Mouse (Mus musculus) midbrain, embryonic 12.5 days (tissue): ENCODE measurements around the gene Tmem179. TPM values are rescaled to one million over a fixed set of nuclear protein-coding genes. Genes with fewer than 3 reads are reported as not detected.

Source experiments
- ATAC-seq: fragments of 200-750 bp; cut with Nextera tagmentation; 2 replicates; pipeline ENCODE4 v1.8.0; 2017; ENCODE audit warnings: low read depth, moderate TSS enrichment, moderate library complexity; ENCODE audit not compliant: low FRiP score
- H3K27ac ChIP-seq: fragments of 300-500 bp; sonication (generic); replicated peaks from 2 replicates; pipeline ENCODE4 v1.5.1; 2016; ENCODE audit warnings: mild to moderate bottlenecking
- H3K27me3 ChIP-seq: fragments of 300-500 bp; sonication (generic); 2 replicates; pipeline ENCODE4 v1.6.1; 2016; ENCODE audit warnings: mild to moderate bottlenecking
- H3K36me3 ChIP-seq: fragments of 300-500 bp; sonication (generic); 2 replicates; pipeline ENCODE4 v1.6.1; 2016
- H3K4me1 ChIP-seq: fragments of 300-500 bp; sonication (generic); 2 replicates; pipeline ENCODE4 v1.6.1; 2016
- H3K4me2 ChIP-seq: fragments of 300-500 bp; sonication (generic); replicated peaks from 2 replicates; pipeline ENCODE4 v1.6.1; 2016; ENCODE audit warnings: mild to moderate bottlenecking, moderate library complexity
- H3K4me3 ChIP-seq: fragments of 300-500 bp; sonication (generic); 2 replicates; pipeline ENCODE4 v1.5.1; 2016; ENCODE audit warnings: mild to moderate bottlenecking
- H3K9ac ChIP-seq: fragments of 300-500 bp; sonication (generic); replicated peaks from 2 replicates; pipeline ENCODE4 v1.6.1; 2016; ENCODE audit warnings: mild to moderate bottlenecking, moderate library complexity
- H3K9me3 ChIP-seq: fragments of 300-500 bp; sonication (generic); 2 replicates; pipeline ENCODE4 v1.6.1; 2016; ENCODE audit warnings: mild to moderate bottlenecking
- WGBS: fragments of 180-500 bp; shearing (Covaris S2); methylation state at CpG from one replicate; pipeline ENCODE4 v1.1.7; 2016; 5-methylcytosine and 5-hydroxymethylcytosine counted together
- polyA plus RNA-seq: library from polyadenylated mRNA; unstranded; fragments of >200 nt; fragmentation: Nextera tagmentation; extraction: Ambion mirVana; gene quantifications from 2 replicates; pipeline ENCODE4 v1.2.1, GENCODE M21; 2016

Tmem179 gene
- polyA plus RNA-seq, 1 experiment from 2014 or later = 12.0 TPM

DNA sequence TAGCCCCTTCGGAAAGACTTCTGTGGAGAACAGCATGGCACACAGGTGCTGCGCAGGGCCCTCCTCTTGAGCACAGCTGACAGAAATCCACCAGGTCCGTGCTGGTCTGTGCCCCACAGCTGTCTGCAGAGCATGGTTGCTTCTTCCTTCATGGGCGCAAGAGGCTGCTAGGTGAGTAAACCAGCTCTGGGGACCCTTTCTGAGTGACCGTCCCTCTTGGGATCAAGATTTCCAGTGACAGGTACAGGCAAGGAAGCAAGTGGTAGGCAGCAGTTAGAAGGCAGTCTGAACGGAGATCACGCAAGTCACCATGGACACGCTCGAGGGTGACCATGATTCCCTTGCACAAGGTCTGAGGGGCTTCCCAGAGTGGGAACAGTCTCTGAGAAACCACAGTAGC lies 27.0 kb downstream of the Tmem179 start:
- Histone ChIP-seq H3K27ac (no peak overlapping the region), H3K9ac (no peak overlapping the region), H3K4me2 (no peak overlapping the region), H3K4me3 (no peak overlapping the region), H3K36me3 (no peaks in the 10 kb centered on the region), H3K4me1 (peaks cover 3% of the 10 kb centered on the region; the same call in 1 of the 2 replicates), H3K27me3 (no peaks in the 10 kb centered on the region; the same call in 1 of the 2 replicates), H3K9me3 (no peaks in the 10 kb centered on the region)
- WGBS = 92% methylated on average over 9 of the region's 9 CpGs
- ATAC-seq = no peak

DNA sequence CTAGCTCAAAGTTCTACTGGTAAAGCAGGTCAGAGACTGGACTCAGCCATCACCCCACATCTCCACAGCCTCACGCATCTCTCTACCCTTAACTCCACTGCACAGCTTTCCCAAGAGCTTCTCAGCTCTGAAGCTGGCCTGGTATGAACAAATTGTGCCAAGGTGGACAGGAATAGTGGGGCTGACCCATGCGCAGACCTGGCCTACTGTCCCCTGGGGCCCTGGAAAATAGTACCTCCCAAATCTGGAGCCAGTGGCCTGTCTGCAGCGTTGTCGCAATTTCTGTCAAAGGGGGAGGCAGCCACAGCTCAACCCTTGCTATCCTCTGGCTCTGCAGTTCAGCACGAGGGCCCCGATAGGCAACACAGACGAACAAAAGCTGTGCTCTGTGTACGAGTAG lies 27.4 kb downstream of the Tmem179 start, which contains the start of gene A530016L24Rik:
A530016L24Rik (plus strand) TSS at position 315 of the 400 bp plus-strand sequence.
- 92% methylated on average over 8 of the region's 8 CpGs for WGBS

DNA sequence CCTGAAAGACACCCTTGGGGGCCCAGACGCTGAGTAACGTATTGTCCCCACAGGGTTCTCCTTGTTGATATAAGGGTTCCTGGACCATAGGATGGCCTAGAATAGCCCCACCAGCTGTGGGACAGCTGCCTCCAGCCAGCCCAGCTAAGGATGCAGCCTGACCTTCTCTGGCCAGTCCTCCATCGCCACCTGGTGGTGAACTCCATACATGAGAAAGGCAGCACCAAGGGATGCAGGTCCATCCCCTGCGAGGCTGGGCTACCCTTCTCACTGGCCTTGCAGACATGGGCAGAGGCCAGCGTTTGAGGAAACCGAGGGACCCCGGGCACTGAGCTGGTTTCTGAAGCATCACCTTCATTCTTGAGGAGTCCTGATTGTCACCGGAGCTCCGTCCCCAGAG lies 42.8 kb downstream of the Tmem179 start:
- Histone ChIP-seq H3K4me3 (no peak overlapping the region), H3K9ac (no peak overlapping the region), H3K27me3 (peaks cover 66% of the 10 kb centered on the region), H3K4me1 (peaks cover 26% of the 10 kb centered on the region), H3K9me3 (no peaks in the 10 kb centered on the region), H3K4me2 (no peak overlapping the region), H3K27ac (no peak overlapping the region), H3K36me3 (no peaks in the 10 kb centered on the region)
- WGBS = 23% methylated on average over 9 of the region's 9 CpGs
- ATAC-seq = peak; percentile 76

More for the DNA sequence above, 27.4 kb downstream of the Tmem179 start, which contains the start of gene A530016L24Rik:
- Histone ChIP-seq H3K4me1 (peaks cover 3% of the 10 kb centered on the region; the same call in 1 of the 2 replicates), H3K36me3 (no peaks in the 10 kb centered on the region), H3K9ac (no peak within 1 kb of the TSS), H3K9me3 (no peaks in the 10 kb centered on the region), H3K4me3 (no peak within 1 kb of the TSS), H3K4me2 (no peak within 1 kb of the TSS), H3K27me3 (no peaks in the 10 kb centered on the region; the same call in 1 of the 2 replicates), H3K27ac (no peak within 1 kb of the TSS)
- no peak for ATAC-seq

DNA sequence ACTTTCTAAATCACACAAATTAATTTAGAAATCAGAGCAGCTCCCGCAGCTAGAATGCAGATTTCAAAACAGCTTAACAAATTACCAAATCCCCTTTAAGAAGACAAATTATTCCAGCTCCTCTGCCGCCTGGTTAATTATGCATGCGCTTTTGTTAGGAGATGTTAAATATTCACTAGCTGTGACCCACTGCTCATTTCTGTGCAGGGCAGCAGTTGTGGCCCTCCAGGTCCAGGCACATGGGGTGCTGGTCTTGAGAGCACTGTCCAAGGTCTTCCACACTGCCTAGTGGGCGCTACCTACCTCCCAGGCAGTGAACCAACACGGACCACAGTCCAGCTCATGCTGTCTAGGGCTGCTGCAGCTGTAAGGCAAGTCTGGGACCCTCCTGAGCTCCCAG lies 46.3 kb downstream of the Tmem179 start:
- WGBS = 49% methylated on average over 5 of the region's 5 CpGs
- H3K4me1 ChIP-seq = peaks cover 26% of the 10 kb centered on the region

DNA sequence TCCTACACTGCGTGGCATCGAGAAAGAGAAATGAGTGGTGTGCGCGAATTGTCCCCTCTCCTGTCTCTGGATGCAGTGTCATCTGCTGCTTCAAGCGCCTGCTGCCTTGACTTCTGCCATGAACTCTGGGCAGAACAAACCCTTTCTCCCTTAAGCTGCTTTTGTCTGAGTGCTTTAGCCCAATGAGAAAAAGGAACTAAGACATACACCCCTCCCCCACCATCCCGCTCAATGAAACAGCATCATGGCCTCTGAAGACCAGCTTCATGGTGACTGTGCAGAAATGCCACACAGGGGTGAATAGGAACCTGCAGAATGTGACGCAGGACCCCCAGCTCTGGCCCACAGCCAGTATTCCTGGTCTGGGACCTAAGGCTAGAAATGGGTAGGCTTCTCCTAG lies 47.2 kb downstream of the Tmem179 start:
- H3K9ac ChIP-seq = no peak overlapping the region
- H3K27me3 ChIP-seq = peaks cover 69% of the 10 kb centered on the region
- peak overlapping the region; percentile 68 for H3K27ac ChIP-seq
- no peak for ATAC-seq
- H3K4me2 ChIP-seq = no peak overlapping the region
- H3K36me3 ChIP-seq = no peaks in the 10 kb centered on the region
- 76% methylated on average over 7 of the region's 7 CpGs for WGBS
- no peaks in the 10 kb centered on the region for H3K9me3 ChIP-seq
- no peak overlapping the region for H3K4me3 ChIP-seq
- peaks cover 24% of the 10 kb centered on the region for H3K4me1 ChIP-seq

More for the DNA sequence above, 46.3 kb downstream of the Tmem179 start:
- Histone ChIP-seq H3K27ac (peak overlapping the region; percentile 68), H3K4me2 (no peak overlapping the region; the same call in 1 of the 2 replicates), H3K4me3 (no peak overlapping the region), H3K9me3 (no peaks in the 10 kb centered on the region), H3K36me3 (no peaks in the 10 kb centered on the region), H3K27me3 (peaks cover 75% of the 10 kb centered on the region), H3K9ac (no peak overlapping the region)
- ATAC-seq = peak; percentile 58; the same call in 1 of the 2 replicates

DNA sequence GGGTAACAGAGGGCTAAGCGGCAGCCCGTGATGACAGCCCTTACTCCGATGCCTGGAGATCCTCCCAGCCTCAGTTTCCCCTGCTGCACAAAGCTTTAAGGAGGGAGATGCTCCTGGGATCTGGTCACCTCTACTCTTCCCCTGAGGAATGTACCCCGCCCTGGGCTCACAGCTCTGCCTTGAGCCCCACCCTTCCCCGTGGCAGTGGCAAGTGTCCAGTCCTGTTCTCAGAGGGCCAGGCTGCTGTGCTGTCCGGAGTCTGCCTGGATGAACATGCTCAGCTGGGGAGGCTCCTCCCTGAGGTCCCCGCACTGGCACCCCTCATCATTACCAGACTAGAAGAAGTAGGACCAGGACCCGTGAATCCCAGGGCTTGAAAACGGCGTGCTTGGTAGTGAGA lies 49.2 kb downstream of the Tmem179 start:
- Histone ChIP-seq H3K9ac (no peak overlapping the region), H3K9me3 (no peaks in the 10 kb centered on the region), H3K4me1 (peaks cover 19% of the 10 kb centered on the region), H3K27me3 (peaks cover 51% of the 10 kb centered on the region), H3K27ac (no peak overlapping the region), H3K4me2 (no peak overlapping the region), H3K4me3 (no peak overlapping the region), H3K36me3 (no peaks in the 10 kb centered on the region)
- no peak for ATAC-seq
- WGBS = 81% methylated on average over 10 of the region's 10 CpGs

DNA sequence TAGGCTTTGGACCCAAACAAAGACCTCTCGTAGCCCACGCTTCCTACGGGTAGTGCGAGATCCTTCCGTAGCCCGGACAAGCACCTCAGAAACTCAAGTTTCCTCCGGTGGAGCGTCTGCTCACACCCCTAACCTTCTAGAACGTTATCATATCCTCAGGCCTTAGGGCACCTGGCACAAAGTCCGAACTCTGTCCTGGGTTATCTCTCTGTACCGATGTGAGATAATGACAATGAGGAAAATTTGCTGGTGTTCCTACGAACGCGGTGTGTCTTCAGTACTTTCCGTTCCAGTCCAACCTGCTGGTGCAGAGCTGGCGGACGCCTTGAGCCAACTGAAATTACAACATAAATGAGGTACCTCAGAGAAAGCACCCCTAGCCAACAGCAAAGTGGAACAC lies 50.6 kb downstream of the Tmem179 start:
- Histone ChIP-seq H3K4me3 (no peak overlapping the region), H3K9me3 (no peaks in the 10 kb centered on the region), H3K27me3 (peaks cover 38% of the 10 kb centered on the region), H3K27ac (no peak overlapping the region), H3K4me1 (peaks cover 22% of the 10 kb centered on the region), H3K9ac (no peak overlapping the region), H3K36me3 (no peaks in the 10 kb centered on the region), H3K4me2 (no peak overlapping the region)
- 97% methylated on average over 17 of the region's 17 CpGs for WGBS
- no peak for ATAC-seq

DNA sequence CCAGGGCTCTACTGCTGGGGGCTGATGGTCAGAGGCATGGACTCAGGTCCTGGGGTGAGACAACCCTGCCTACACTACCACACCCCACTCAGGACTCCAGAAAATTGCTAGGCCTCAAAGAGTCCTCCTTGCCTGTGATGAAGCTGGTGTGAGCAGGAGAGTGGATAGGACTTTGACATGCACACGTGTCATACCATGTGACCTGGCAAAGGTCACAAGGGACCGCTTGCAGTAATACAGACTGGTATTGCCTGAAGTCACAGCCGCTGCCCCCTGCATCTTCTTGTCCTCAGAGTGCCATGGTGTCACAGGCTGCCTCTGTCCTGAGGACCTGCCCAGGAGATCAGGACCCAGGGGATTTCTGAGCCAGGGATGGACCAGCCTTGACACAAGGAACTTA lies 52.0 kb downstream of the Tmem179 start:
- no peak overlapping the region for H3K27ac ChIP-seq
- peaks cover 34% of the 10 kb centered on the region for H3K27me3 ChIP-seq
- ATAC-seq = no peak
- H3K36me3 ChIP-seq = no peaks in the 10 kb centered on the region
- no peak overlapping the region for H3K4me3 ChIP-seq
- no peak overlapping the region for H3K9ac ChIP-seq
- 85% methylated on average over 3 of the region's 3 CpGs for WGBS
- no peaks in the 10 kb centered on the region for H3K9me3 ChIP-seq
- H3K4me2 ChIP-seq = no peak overlapping the region
- H3K4me1 ChIP-seq = peaks cover 10% of the 10 kb centered on the region

DNA sequence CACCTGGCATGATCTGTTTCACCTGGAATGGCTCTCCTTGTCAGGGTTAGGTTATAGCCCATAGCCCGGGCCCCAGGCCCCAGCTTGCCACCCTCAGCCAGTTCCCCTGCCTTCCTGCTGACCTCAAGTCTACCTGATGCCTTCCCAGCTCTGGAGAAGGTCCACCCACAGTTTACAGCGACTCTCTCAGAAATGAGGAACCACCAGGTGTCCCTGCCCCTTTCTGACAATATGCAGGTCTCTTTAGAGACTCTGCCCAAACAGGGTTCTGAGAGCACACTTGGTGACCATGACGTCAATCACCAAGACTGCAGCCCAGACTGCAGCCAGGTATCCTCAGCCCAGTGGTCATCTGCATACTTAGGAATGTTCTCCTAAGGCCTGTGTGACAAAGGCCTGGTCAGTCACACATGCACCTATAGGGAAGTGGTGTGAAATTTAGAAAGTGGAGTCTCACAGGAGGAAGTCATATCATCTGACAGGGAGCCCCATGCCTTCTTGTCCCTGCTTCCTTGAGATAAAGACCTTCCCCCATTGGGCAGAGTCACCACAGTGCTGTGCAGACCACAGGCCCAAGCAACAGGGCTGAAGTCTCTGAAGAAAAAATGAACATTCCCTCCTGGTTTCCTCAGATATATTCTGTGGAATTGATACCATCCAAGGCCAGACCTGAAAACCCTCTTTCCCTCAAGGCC lies 52.6 kb downstream of the Tmem179 start:
- WGBS = 81% methylated on average over 3 of the region's 3 CpGs
- ATAC-seq = no peak
- H3K27me3 ChIP-seq = peaks cover 34% of the 10 kb centered on the region

DNA sequence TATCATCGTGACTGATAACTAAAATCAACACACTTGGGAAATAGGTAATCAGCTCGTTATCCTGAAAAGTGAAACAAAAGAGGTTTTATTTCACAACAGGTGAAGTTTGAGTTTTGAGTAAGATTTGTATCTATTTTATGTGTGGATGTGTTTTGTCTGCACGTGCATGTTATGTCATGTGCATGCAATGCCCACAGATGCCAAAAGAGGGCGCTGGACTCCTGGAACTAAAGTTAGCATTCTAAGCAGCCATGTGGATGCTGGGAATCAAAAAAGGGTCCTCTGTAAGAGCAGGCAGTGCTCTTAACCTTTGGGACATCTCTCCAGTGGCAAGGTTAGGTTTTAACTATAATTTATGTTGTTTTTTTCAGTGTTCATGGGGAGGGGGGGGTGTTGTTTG lies 53.3 kb downstream of the Tmem179 start:
- no peak overlapping the region for H3K4me3 ChIP-seq
- H3K4me1 ChIP-seq = peaks cover 8% of the 10 kb centered on the region; the same call in 1 of the 2 replicates
- 86% methylated on average over 4 of the region's 4 CpGs for WGBS
- H3K9me3 ChIP-seq = no peaks in the 10 kb centered on the region
- H3K36me3 ChIP-seq = no peaks in the 10 kb centered on the region
- no peak for ATAC-seq
- no peak overlapping the region for H3K27ac ChIP-seq
- no peak overlapping the region for H3K4me2 ChIP-seq
- H3K9ac ChIP-seq = no peak overlapping the region
- peaks cover 28% of the 10 kb centered on the region for H3K27me3 ChIP-seq

More for the DNA sequence above, 52.6 kb downstream of the Tmem179 start:
- Histone ChIP-seq H3K9ac (no peak overlapping the region), H3K4me1 (0 out of 2 replicates have a peak, but pooled peaks cover 4% of the 10 kb centered on the region), H3K9me3 (no peaks in the 10 kb centered on the region), H3K27ac (no peak overlapping the region), H3K4me3 (no peak overlapping the region), H3K4me2 (no peak overlapping the region), H3K36me3 (no peaks in the 10 kb centered on the region)

DNA sequence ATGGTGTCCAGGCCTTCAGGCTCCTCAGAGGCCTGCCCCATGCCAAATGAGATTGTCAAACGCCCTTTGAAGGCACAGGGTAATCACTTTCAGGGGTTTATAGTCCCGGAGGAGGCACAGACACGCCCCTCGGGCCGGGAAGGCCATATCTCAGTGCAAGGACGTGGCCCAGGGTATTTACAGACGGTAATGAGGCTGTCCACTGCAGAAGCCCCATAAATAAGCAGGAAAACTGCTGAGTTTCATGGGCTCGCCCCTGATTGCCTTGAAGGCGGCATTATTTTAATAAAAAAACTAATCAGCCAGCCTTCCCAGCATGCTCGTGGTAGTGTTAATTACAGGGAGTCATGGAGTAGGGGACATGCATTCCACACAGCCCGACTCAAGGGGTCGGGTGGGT lies 54.1 kb downstream of the Tmem179 start:
- Histone ChIP-seq H3K4me3 (no peak overlapping the region), H3K27me3 (peaks cover 20% of the 10 kb centered on the region), H3K27ac (no peak overlapping the region), H3K9ac (no peak overlapping the region), H3K4me2 (no peak overlapping the region), H3K36me3 (no peaks in the 10 kb centered on the region), H3K4me1 (peaks cover 16% of the 10 kb centered on the region), H3K9me3 (no peaks in the 10 kb centered on the region)
- ATAC-seq = no peak
- 58% methylated on average over 12 of the region's 12 CpGs for WGBS

DNA sequence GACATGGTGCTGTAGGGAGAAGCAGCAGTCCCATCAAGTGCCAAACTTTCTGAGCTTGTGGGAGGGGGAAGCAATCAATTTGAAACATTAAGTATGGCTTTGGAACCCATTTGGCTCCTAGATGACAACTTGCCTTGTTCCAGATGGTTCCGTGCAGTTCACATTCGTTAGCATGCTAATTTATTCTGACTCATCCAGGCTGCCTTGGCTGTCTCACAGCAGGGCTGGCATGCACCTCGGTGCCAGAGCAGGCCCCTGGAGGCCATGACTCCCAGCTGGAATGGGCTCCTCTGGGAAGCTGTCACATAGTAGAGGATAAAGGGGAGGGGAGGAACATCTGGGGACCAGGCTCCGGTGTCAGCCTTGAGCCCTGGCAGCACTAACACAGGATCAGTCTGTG lies 58.7 kb downstream of the Tmem179 start:
- Histone ChIP-seq H3K4me3 (no peak overlapping the region), H3K4me1 (peaks cover 19% of the 10 kb centered on the region), H3K4me2 (no peak overlapping the region), H3K27me3 (peaks cover 10% of the 10 kb centered on the region), H3K27ac (no peak overlapping the region), H3K9me3 (no peaks in the 10 kb centered on the region), H3K36me3 (no peaks in the 10 kb centered on the region), H3K9ac (no peak overlapping the region)
- peak; percentile 73 for ATAC-seq
- WGBS = 15% methylated on average over 4 of the region's 4 CpGs
